Mouse (Mus musculus) myocyte (in vitro differentiated cells): ENCODE data around the gene Epo. TPM values are rescaled to one million over a fixed set of nuclear protein-coding genes. Genes with fewer than 3 reads are reported as not detected.

Source experiments
- H3K27me3 ChIP-seq: one replicate; pipeline ENCODE4 v1.6.1; 2011; ENCODE audit not compliant: control insufficient read depth, insufficient read depth, insufficient read length
- H3K36me3 ChIP-seq: one replicate; pipeline ENCODE4 v1.6.1; 2011; ENCODE audit not compliant: control insufficient read depth, insufficient read depth
- H3K4me2 ChIP-seq: one replicate; pipeline ENCODE4 v1.6.1; 2011; ENCODE audit warnings: low read depth, control low read depth
- H3K4me3 ChIP-seq: one replicate; pipeline ENCODE4 v1.5.1; 2011; ENCODE audit warnings: mild to moderate bottlenecking, control low read depth, moderate library complexity
- H3K79me2 ChIP-seq: one replicate; pipeline ENCODE4 v1.6.1; 2011; ENCODE audit not compliant: control insufficient read depth, insufficient read depth
- H3ac ChIP-seq: one replicate; pipeline ENCODE4 v1.6.1; 2011; ENCODE audit not compliant: control insufficient read depth, insufficient read length
- CEBPB ChIP-seq: IDR thresholded peaks from 2 replicates; pipeline ENCODE4 v1.6.1; 2011; ENCODE audit warnings: mild to moderate bottlenecking, moderate library complexity; ENCODE audit not compliant: poor library complexity, insufficient read depth, severe bottlenecking
- E2F4 ChIP-seq: IDR thresholded peaks from one replicate; pipeline ENCODE4 v1.6.1; 2011; ENCODE audit warnings: mild to moderate bottlenecking, control low read depth, moderate library complexity; ENCODE audit not compliant: insufficient read depth
- MAX ChIP-seq: IDR thresholded peaks from one replicate; pipeline ENCODE4 v1.6.1; 2011; ENCODE audit warnings: low read depth, mild to moderate bottlenecking, control low read depth
- MYOD1 ChIP-seq, 3 experiments: IDR thresholded peaks; one replicate each; pipeline ENCODE4 v1.6.1; 2011; ENCODE audit warnings: control low read depth in 2 of 3, low read depth in 2 of 3, mild to moderate bottlenecking in 2 of 3, moderate library complexity in 1 of 3; ENCODE audit not compliant: insufficient read length in 2 of 3, control insufficient read depth in 1 of 3
- MYOG ChIP-seq, 3 experiments: IDR thresholded peaks; one replicate each; pipeline ENCODE4 v1.6.1; 2011; ENCODE audit warnings: control low read depth in 2 of 3, low read depth in 2 of 3, mild to moderate bottlenecking in 2 of 3; ENCODE audit not compliant: insufficient read length in 2 of 3, control insufficient read depth in 1 of 3, insufficient read depth in 1 of 3
- POLR2A ChIP-seq: IDR thresholded peaks from one replicate; pipeline ENCODE4 v1.6.1; 2011; ENCODE audit warnings: low read depth, mild to moderate bottlenecking, control low read depth, moderate library complexity; ENCODE audit not compliant: insufficient read length
- POLR2AphosphoS2 ChIP-seq: IDR thresholded peaks from one replicate; pipeline ENCODE4 v1.6.1; 2011; ENCODE audit warnings: low read depth, control low read depth; ENCODE audit not compliant: insufficient read length
- REST ChIP-seq: IDR thresholded peaks from one replicate; pipeline ENCODE4 v1.6.1; 2011; ENCODE audit warnings: mild to moderate bottlenecking, control low read depth, moderate library complexity; ENCODE audit not compliant: insufficient read depth, insufficient read length
- SRF ChIP-seq: IDR thresholded peaks from one replicate; pipeline ENCODE4 v1.6.1; 2011; ENCODE audit warnings: low read depth; ENCODE audit not compliant: control insufficient read depth, insufficient read length
- TCF12 ChIP-seq: IDR thresholded peaks from one replicate; pipeline ENCODE4 v1.6.1; 2011; ENCODE audit warnings: mild to moderate bottlenecking, control low read depth; ENCODE audit not compliant: poor library complexity, insufficient read depth, severe bottlenecking
- TCF3 ChIP-seq: IDR thresholded peaks from one replicate; pipeline ENCODE4 v1.6.1; 2011; ENCODE audit warnings: low read depth, control low read depth; ENCODE audit not compliant: insufficient read length
- USF1 ChIP-seq: IDR thresholded peaks from one replicate; pipeline ENCODE4 v1.6.1; 2011; ENCODE audit warnings: low read depth, mild to moderate bottlenecking, control low read depth, moderate library complexity
- polyA plus RNA-seq: library from polyadenylated mRNA; unstranded; fragments of >200 nt; fragmentation: generic; extraction: Trizol; gene quantifications from one replicate; pipeline ENCODE4 v1.2.1, GENCODE M21; 2012; ENCODE audit warnings: missing spikeins

Gene Epo
- polyA plus RNA-seq, 1 experiment = not detected

GRCm38 (mm10) chr5:137553411-137553837 is 20.4 kb upstream of the Epo start, which contains the start of gene Actl6b:
TSS of gene Actl6b (plus strand) at chr5:137553517.
- H3K27me3 ChIP-seq = peaks cover 43% of the 10 kb centered on the region
- H3K4me2 ChIP-seq = no peak within 1 kb of the TSS
- H3ac ChIP-seq = no peak within 1 kb of the TSS
- no peak within 1 kb of the TSS for H3K4me3 ChIP-seq
- no peaks in the 10 kb centered on the region for H3K79me2 ChIP-seq
- TF ChIP-seq MYOD1 (IDR thresholded peaks at IDR 0.05; ENCODE audit: control insufficient read depth in 1 of 3, insufficient read length in 2 of 3, low read depth in 2 of 3) = no peak
- peak; percentile 77 for TF ChIP-seq REST
- H3K36me3 ChIP-seq = no peaks in the 10 kb centered on the region

- no peak for TF ChIP-seq USF1
- no peak for TF ChIP-seq MAX
- no peak for TF ChIP-seq MYOD1 (IDR thresholded peaks at IDR 0.05; ENCODE audit: control insufficient read depth in 1 of 3, insufficient read length in 2 of 3, low read depth in 2 of 3)
- no peak for TF ChIP-seq POLR2A
- Histone ChIP-seq H3K36me3 (no peaks in the 10 kb centered on the region), H3K27me3 (peaks cover 43% of the 10 kb centered on the region), H3K79me2 (no peaks in the 10 kb centered on the region), H3ac (no peak overlapping the region), H3K4me3 (no peak overlapping the region), H3K4me2 (no peak overlapping the region)
Observed at GRCm38 (mm10) chr5:137553000-137553399, 20.0 kb upstream of the Epo start.

GRCm38 (mm10) chr5:137551119-137551518 is 18.1 kb upstream of the Epo start:
- TF ChIP-seq MYOG (IDR thresholded peaks at IDR 0.05; ENCODE audit: control insufficient read depth in 1 of 3, insufficient read depth in 1 of 3, insufficient read length in 2 of 3, low read depth in 2 of 3) = no peak
- no peak for TF ChIP-seq E2F4
- no peak for TF ChIP-seq TCF3
- TF ChIP-seq REST = no peak
- TF ChIP-seq USF1 = no peak
- no peak for TF ChIP-seq SRF
- TF ChIP-seq MYOD1 (IDR thresholded peaks at IDR 0.05; ENCODE audit: control insufficient read depth in 1 of 3, insufficient read length in 2 of 3, low read depth in 2 of 3) = no peak
- no peak for TF ChIP-seq MAX
- no peak for TF ChIP-seq POLR2AphosphoS2
- TF ChIP-seq TCF12 = no peak
- TF ChIP-seq POLR2A = no peak
- no peak for TF ChIP-seq CEBPB
- Histone ChIP-seq H3K27me3 (peaks cover 41% of the 10 kb centered on the region), H3K36me3 (no peaks in the 10 kb centered on the region), H3K79me2 (no peaks in the 10 kb centered on the region), H3K4me3 (no peak overlapping the region), H3ac (no peak overlapping the region), H3K4me2 (no peak overlapping the region)

GRCm38 (mm10) chr5:137549840-137550239 is 16.8 kb upstream of the Epo start:
- Histone ChIP-seq H3K4me3 (no peak overlapping the region), H3K36me3 (no peaks in the 10 kb centered on the region), H3K27me3 (peaks cover 39% of the 10 kb centered on the region), H3K4me2 (no peak overlapping the region), H3ac (no peak overlapping the region), H3K79me2 (no peaks in the 10 kb centered on the region)
- no peak for TF ChIP-seq USF1
- TF ChIP-seq POLR2A = no peak
- no peak for TF ChIP-seq TCF3
- no peak for TF ChIP-seq MYOD1 (IDR thresholded peaks at IDR 0.05; ENCODE audit: control insufficient read depth in 1 of 3, insufficient read length in 2 of 3, low read depth in 2 of 3)

- no peak overlapping the region for H3K4me3 ChIP-seq
- TF ChIP-seq TCF12 (no peak), POLR2A (no peak), USF1 (no peak), POLR2AphosphoS2 (no peak), TCF3 (no peak), MYOG (IDR thresholded peaks at IDR 0.05; ENCODE audit: control insufficient read depth in 1 of 3, insufficient read depth in 1 of 3, insufficient read length in 2 of 3, low read depth in 2 of 3) (no peak), E2F4 (no peak), MAX (no peak), REST (no peak), MYOD1 (IDR thresholded peaks at IDR 0.05; ENCODE audit: control insufficient read depth in 1 of 3, insufficient read length in 2 of 3, low read depth in 2 of 3) (no peak), CEBPB (no peak), SRF (no peak)
- H3K79me2 ChIP-seq = no peaks in the 10 kb centered on the region
- no peak overlapping the region for H3ac ChIP-seq
- no peak overlapping the region for H3K4me2 ChIP-seq
- H3K27me3 ChIP-seq = peaks cover 28% of the 10 kb centered on the region
- no peaks in the 10 kb centered on the region for H3K36me3 ChIP-seq
Observed at GRCm38 (mm10) chr5:137545596-137545995, 12.6 kb upstream of the Epo start.
